Mouse (Mus musculus) lung, postnatal 25 days (tissue): Measurements from ENCODE around the gene Col13a1.

ENCODE experiments used
- DNase-seq: peaks from one replicate; pipeline ENCODE4 v3.0.0; 2022; ENCODE audit warnings: low spot score

Col13a1 gene

GRCm38 (mm10) chr10:61978866-61979340 lies at the start of gene Col13a1:
Gene Col13a1, minus strand, starts transcription at chr10:61979108.
- no peak for DNase-seq

GRCm38 (mm10) chr10:62027699-62028098 lies 48.8 kb upstream of the Col13a1 start:
- DNase-seq = no peak

- peak; percentile 66 for DNase-seq
Observed at GRCm38 (mm10) chr10:62023821-62024551, 45.1 kb upstream of the Col13a1 start.

DNA sequence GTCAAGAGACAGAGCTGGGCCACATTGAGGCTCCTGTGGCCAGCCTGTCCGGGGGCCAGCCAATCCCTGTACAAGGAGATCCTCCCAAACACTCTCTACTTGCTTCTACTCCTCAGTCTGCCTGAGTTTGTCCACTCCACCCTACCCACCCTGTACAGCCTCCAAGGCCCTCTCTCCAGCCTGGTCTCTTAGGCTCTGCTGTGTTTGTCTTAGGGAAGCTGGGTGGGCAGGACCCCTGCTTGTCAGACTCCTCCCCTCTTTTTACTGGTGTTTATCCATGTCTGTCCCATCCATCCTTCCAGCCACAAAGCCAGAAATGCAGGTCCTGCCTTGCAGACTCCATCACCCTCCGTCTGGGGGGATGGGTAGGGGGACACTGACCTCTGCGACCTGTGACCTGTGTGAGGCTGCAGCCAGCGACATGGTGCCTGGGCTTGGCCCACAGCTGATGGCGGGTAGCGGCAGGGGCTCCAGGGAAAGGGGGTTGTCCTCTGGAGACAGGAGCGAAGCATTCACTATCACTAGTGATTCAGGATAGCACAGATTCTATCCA lies 41.2 kb upstream of the Col13a1 start:
- no peak for DNase-seq

DNA sequence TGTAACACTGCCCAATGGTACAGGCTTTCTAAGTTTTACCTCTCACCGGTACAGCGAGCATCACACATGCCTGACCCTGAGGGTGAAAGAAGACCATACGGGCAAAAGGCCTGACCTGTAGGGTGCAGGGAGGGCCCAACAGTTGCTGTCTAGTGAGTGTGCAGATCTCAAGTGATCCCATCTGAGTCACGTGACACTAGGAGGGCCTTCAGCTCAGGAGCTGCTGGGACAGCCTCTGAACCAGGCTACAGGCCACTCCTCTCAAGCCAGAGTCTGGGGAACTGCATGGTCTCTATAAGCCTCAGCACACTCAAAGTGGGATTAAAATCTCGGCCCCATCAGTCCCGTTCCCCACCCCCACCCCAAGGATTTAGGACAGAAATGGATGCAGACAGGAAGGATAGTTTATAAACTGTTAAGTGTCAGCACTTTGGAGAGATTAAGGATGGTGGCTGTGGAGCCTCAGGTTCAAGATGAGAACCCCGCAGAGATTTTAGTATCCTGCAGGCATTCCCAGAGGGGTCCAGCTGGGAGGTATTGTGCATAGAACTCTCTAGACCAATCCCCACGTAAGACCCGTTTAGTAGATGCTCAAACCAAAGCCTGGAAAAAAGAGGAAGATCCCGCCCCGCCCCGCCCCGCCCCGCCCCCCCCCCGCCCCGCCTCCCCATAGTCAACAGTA lies 40.6 kb upstream of the Col13a1 start:
- DNase-seq = no peak

DNA sequence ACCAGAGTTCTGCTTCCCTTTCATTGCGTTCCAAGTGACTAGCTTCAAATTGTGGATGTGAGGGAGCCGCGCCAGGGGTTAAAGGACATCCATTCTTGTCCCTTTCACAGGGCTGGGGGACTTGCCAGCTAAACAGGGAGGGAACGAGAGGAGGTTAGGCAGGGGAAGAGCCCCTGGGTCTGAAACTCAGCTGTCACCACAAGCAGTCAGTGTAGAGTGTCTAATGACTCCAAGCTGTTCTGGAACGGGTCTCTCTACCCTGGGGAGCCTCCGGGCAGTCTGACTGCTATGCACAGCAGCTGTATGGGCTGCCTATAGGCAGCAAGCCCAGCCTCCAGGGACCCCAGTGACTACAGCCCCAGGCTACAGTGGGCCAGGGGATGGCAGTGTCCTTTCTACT lies 38.0 kb upstream of the Col13a1 start:
- DNase-seq = peak; percentile 8

DNA sequence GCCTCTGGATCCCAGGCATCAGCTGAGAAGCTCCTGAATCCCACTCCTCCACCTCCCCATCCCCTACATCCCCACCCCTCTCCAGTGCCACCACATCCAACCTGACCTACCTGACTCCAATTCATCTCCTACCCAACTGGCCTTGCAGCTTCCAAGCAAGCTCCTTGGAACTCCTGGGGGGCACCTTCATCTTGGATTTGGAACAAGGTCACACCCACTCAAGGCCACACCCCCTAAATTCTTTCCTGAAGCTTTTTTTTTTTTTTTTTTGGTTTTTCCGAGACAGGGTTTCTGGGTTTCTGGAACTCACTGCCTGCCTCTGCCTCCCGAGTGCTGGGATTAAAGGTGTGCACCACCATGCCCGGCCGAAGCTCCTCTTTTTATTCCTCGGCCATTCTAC lies 34.3 kb upstream of the Col13a1 start:
- no peak for DNase-seq

DNA sequence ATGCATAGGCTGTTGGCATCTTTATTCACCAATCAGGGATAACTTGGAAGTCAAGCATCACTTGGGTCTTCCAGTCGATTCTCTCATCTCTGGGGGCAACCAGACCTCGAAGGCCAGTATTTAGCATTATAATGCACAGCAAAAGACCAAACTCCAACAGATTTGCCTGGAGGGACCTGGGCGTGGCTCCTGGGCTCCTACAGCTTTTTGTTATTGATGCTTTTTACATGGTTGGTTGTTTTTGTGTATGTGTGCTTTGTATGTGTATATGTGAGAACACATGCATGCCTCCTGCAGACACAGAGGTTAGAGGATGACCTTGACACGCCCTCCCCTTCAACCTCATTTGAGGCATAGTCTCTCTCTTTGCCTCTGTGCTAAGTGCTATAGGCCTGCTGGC lies 33.5 kb upstream of the Col13a1 start:
- no peak for DNase-seq

DNA sequence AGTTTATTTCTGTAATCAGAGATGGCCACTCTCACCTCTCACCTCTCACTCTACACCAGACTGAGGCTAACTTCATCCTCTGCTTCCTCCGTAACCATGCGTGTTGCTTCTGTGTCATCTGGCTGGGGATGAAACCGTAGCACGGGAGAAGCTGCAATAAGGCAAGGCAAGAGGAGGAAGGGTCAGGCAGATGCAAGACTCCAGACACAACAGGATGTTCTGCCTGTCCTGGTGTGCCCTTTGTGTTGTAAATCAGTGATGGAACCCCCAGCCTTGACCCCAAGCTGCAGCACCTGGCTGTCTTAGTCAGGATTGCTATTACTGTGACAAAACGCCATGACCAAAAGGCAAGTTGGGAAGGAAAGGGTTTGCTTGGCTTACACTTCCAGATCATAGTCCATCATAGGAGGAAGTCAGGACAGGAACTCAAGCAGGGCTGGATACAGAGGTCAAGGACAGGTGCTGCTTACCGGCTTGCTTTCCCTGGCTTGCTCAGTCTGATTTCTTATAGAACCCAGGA lies 31.1 kb upstream of the Col13a1 start:
- no peak for DNase-seq

- DNase-seq = no peak
Observed at GRCm38 (mm10) chr10:62007958-62008357, 29.1 kb upstream of the Col13a1 start.

GRCm38 (mm10) chr10:62006371-62006770 lies 27.5 kb upstream of the Col13a1 start:
- no peak for DNase-seq

DNA sequence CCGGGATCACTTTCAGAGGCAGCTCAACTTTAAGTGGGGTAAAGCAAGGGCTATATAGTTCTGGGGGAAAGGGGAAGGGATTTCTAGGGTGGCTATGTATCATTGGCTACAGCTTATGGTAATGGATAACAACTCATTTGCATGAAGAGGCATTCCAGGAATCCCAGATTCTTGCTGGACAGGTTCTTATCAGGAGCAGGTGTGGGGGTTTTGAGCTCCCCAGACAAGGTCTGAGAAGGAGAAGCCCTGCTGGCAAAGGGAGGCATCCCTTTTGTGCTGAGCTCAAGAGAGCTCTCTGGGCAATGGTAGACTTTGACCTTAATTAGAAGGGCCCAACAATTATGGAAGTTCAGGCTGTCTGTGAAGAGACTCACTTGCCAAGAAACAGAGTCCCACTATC lies 21.3 kb upstream of the Col13a1 start:
- DNase-seq = no peak

- no peak for DNase-seq
Observed at GRCm38 (mm10) chr10:61999766-62000165, 20.9 kb upstream of the Col13a1 start.

DNA sequence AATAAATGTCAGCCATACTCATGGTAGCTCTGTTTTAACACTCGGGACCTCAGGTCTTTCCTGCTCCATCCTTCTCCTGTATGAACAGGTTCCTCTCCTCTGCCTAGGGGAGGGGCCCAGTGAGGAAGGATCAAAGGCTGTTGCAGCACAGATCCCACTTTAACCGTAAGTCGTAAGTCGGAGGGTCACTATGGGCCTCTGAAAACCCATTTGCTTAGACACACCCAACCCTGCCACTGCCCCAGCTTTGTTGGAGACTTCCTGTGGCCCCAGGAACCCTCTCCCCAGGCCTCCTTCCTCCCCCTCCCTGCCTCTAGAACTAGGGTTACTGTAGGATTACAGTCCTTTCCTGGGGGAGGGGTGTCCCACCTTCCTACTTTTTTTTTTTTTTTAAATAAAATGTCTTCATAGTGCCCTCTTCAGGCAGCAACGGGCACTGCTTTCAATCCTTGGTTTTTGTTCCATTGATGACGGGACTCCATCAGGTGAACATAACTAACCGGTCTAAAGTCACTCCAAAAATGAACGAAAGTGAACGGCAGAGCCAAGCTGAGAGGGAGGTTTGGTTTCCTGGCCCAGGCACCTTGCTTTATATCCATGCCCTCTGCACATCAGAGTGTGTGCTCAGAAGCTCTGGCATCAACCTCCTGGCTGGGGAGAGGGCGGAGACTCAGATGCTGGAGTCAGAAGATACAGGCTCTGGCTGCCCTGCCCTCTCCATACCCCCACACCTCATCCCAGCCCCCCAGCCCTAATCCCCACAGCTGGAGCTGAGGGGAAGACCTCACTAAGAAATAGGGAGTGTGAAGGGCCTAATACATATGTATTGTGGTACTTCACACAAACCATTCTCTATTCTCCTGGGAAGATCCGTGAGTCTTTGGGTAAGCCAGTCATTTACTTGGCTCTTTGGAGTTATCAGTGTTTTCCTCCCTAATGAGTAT lies 12.8 kb upstream of the Col13a1 start:
- DNase-seq = no peak

GRCm38 (mm10) chr10:61980424-61980823 lies 1.5 kb upstream of the Col13a1 start:
- DNase-seq = peak; percentile 90

GRCm38 (mm10) chr10:61978112-61978865 lies 619 bp downstream of the Col13a1 start:
- no peak for DNase-seq

DNA sequence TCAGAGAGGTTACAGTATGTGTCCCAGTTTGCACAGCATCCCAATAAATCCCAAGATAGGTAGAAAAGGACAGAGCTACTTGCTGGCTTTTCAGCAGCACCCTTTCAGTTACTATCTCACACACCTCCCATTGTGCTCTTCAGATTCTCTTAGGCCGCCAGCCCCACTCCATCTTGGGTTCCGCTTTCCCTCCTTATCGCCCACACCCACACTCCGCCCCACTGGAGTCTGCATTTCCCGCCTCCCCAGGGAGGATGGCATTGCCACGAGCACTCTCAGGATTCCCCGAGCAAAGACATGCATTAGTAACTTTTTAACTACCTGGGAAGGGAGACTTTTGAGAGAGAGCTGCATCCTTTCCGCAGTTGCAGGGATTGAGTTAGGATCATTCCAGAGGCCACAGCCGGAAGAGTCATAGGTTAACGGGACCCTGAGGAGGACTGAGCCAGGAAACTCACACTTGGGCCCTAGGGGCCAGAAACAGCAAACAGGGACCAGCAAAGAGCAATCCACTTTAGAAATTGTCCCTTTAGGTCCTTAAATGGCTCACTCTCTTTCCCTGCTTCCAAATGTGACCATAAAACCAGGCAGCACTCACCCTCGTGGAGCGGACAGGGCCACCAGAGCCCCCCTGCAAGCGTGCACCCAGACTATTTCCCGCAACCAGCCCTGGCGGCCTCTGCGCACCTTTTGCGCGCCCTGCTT lies 1.4 kb downstream of the Col13a1 start:
- DNase-seq = no peak

DNA sequence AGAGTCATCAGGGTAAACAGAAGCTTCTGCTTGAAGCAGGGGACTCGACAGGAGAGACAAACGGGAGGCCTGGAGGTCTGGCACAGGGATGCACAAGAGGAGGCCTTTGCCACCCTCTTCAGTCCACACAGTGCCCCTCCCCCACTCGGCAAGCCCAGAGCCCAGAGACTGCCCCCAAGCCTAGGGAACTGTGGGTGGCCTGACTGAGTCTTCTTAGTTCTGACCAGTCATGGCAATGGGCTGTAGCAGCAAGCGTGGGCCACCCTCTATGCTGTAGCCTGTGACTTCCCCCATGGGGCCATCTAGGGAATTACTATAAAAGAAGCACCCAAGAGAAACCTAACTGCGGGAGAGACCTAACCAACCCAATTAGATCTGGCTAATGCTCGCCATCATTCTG lies 1.9 kb downstream of the Col13a1 start:
- peak; percentile 33 for DNase-seq

- no peak for DNase-seq
Observed at GRCm38 (mm10) chr10:61974581-61974980, 4.3 kb downstream of the Col13a1 start.

GRCm38 (mm10) chr10:61972041-61972440 lies 6.9 kb downstream of the Col13a1 start:
- no peak for DNase-seq
